Mouse (Mus musculus): ENCODE results near the gene Tor1aip1.

GRCm38 (mm10) chr1:156040731-156041401, 4.6 kb upstream of the Tor1aip1 start:
- TF ChIP-seq CTCF (IDR thresholded peaks at IDR 0.05; ENCODE audit: control insufficient read depth, insufficient read depth, insufficient read length) (no peak), MYOG (IDR thresholded peaks at IDR 0.05; ENCODE audit: control insufficient read depth, extremely low read depth, insufficient read length) (no peak)
